Mouse (Mus musculus) MEL (cell line): ENCODE results near the gene Foxn4. TPM values are rescaled to one million over a fixed set of nuclear protein-coding genes. Genes with fewer than 3 reads are reported as not detected.

Experiments used
- DNase-seq: peaks from one replicate; pipeline ENCODE4 v3.0.0; 2011; ENCODE audit warnings: low read depth, low spot score
- H3K27ac ChIP-seq: 2 replicates; pipeline ENCODE4 v1.5.1; 2012; ENCODE audit warnings: low read depth, mild to moderate bottlenecking, control low read depth, low read length, moderate library complexity; ENCODE audit not compliant: control insufficient read depth
- H3K27me3 ChIP-seq, 2 experiments: fragments of 150-350 bp in 1 of 2; sonication (generic) in 1 of 2; 2 replicates each; pipeline ENCODE4 v1.6.1; 2012; ENCODE audit warnings: low read length in 2 of 2, mild to moderate bottlenecking in 2 of 2, improper control_type of control experiment in 1 of 2, moderate library complexity in 1 of 2; ENCODE audit not compliant: insufficient read depth in 2 of 2, control insufficient read depth in 1 of 2
- H3K36me3 ChIP-seq, 2 experiments: 2 replicates each; pipeline ENCODE4 v1.6.1; 2012 to 2014; ENCODE audit warnings: low read length in 2 of 2, improper control_type of control experiment in 1 of 2, inconsistent platforms in 1 of 2, mild to moderate bottlenecking in 1 of 2; ENCODE audit not compliant: insufficient read depth in 2 of 2, control insufficient read depth in 1 of 2
- H3K4me1 ChIP-seq, 2 experiments: fragments of 150-350 bp in 1 of 2; sonication (generic) in 1 of 2; 2 replicates each; pipeline ENCODE4 v1.6.1; 2012; ENCODE audit warnings: low read length in 2 of 2, improper control_type of control experiment in 1 of 2, mild to moderate bottlenecking in 1 of 2; ENCODE audit not compliant: insufficient read depth in 2 of 2, control insufficient read depth in 1 of 2
- H3K4me3 ChIP-seq, 2 experiments: fragments of 150-350 bp in 1 of 2; sonication (generic) in 1 of 2; 2 replicates each; pipeline ENCODE4 v1.5.1; 2012; ENCODE audit warnings: low read depth in 2 of 2, low read length in 2 of 2, mild to moderate bottlenecking in 2 of 2, moderate library complexity in 2 of 2, control low read depth in 1 of 2, improper control_type of control experiment in 1 of 2; ENCODE audit not compliant: control insufficient read depth in 1 of 2, insufficient read depth in 1 of 2
- H3K79me2 ChIP-seq: 2 replicates; pipeline ENCODE4 v1.6.1; 2012; ENCODE audit warnings: mild to moderate bottlenecking, low read length, moderate library complexity; ENCODE audit not compliant: control insufficient read depth, poor library complexity, insufficient read depth
- H3K9ac ChIP-seq: 2 replicates; pipeline ENCODE4 v1.6.1; 2012; ENCODE audit warnings: low read depth, mild to moderate bottlenecking, control low read depth, low read length, moderate library complexity; ENCODE audit not compliant: control insufficient read depth, poor library complexity, severe bottlenecking
- H3K9me3 ChIP-seq: fragments of 150-350 bp; sonication (generic); replicated peaks from 2 replicates; pipeline ENCODE4 v1.6.1; 2012; ENCODE audit warnings: mild to moderate bottlenecking, low read length, improper control_type of control experiment, moderate library complexity; ENCODE audit not compliant: insufficient read depth
- CHD1 ChIP-seq: IDR thresholded peaks from 2 replicates; pipeline ENCODE4 v1.6.1; 2012; ENCODE audit warnings: low read depth, mild to moderate bottlenecking, inconsistent platforms, low read length, improper control_type of control experiment
- CHD2 ChIP-seq: IDR thresholded peaks from 2 replicates; pipeline ENCODE4 v1.6.1; 2011; ENCODE audit warnings: low read length, improper control_type of control experiment
- CTCF ChIP-seq, 3 experiments: IDR thresholded peaks in 2 of 3; conservative IDR thresholded peaks in 1 of 3; 2 replicates each; pipeline ENCODE4 v1.5.1; 2011 to 2012; ENCODE audit warnings: low read length in 3 of 3, low read depth in 2 of 3, mild to moderate bottlenecking in 2 of 3, improper control_type of control experiment in 1 of 3, inconsistent platforms in 1 of 3, mixed read lengths in 1 of 3, moderate library complexity in 1 of 3; ENCODE audit not compliant: control insufficient read depth in 1 of 3, insufficient read depth in 1 of 3, poor library complexity in 1 of 3, severe bottlenecking in 1 of 3
- E2F4 ChIP-seq: IDR thresholded peaks from 2 replicates; pipeline ENCODE4 v1.6.1; 2011; ENCODE audit warnings: low read depth, low read length, improper control_type of control experiment, borderline replicate concordance
- ELF1 ChIP-seq: IDR thresholded peaks from 2 replicates; pipeline ENCODE4 v1.6.1; 2014; ENCODE audit warnings: low read depth, mild to moderate bottlenecking, inconsistent platforms, low read length, improper control_type of control experiment, moderate library complexity
- EP300 ChIP-seq, 2 experiments: IDR thresholded peaks; 2 replicates each; pipeline ENCODE4 v1.6.1; 2011; ENCODE audit warnings: improper control_type of control experiment in 2 of 2, low read length in 2 of 2, low read depth in 1 of 2, mild to moderate bottlenecking in 1 of 2
- ETS1 ChIP-seq: IDR thresholded peaks from 2 replicates; pipeline ENCODE4 v1.6.1; 2012; ENCODE audit warnings: low read depth, mild to moderate bottlenecking, inconsistent platforms, low read length, improper control_type of control experiment, moderate library complexity
- GABPA ChIP-seq: IDR thresholded peaks from 2 replicates; pipeline ENCODE4 v1.6.1; 2012; ENCODE audit warnings: low read depth, mild to moderate bottlenecking, inconsistent platforms, low read length, improper control_type of control experiment, moderate library complexity
- GATA1 ChIP-seq: IDR thresholded peaks from 2 replicates; pipeline ENCODE4 v1.6.1; 2011; ENCODE audit warnings: low read depth, low read length, improper control_type of control experiment
- HCFC1 ChIP-seq: IDR thresholded peaks from 2 replicates; pipeline ENCODE4 v1.6.1; 2012; ENCODE audit warnings: low read depth, mild to moderate bottlenecking, inconsistent platforms, low read length, improper control_type of control experiment, moderate library complexity
- JUND ChIP-seq: IDR thresholded peaks from 2 replicates; pipeline ENCODE4 v1.6.1; 2011; ENCODE audit warnings: low read depth, mild to moderate bottlenecking, improper control_type of control experiment, low read length
- KAT2A ChIP-seq: conservative IDR thresholded peaks from 2 replicates; pipeline ENCODE4 v1.6.1; 2012; ENCODE audit warnings: low read depth, low read length, improper control_type of control experiment, inconsistent platforms
- MAZ ChIP-seq: IDR thresholded peaks from 2 replicates; pipeline ENCODE4 v1.6.1; 2012; ENCODE audit warnings: low read depth, mild to moderate bottlenecking, inconsistent platforms, low read length, improper control_type of control experiment
- MEF2A ChIP-seq: IDR thresholded peaks from 2 replicates; pipeline ENCODE4 v1.6.1; 2014; ENCODE audit warnings: low read depth, mild to moderate bottlenecking, inconsistent platforms, low read length, improper control_type of control experiment; ENCODE audit not compliant: poor library complexity, insufficient replicate concordance, severe bottlenecking; ENCODE audit errors: extremely low read depth
- MXI1 ChIP-seq: IDR thresholded peaks from 2 replicates; pipeline ENCODE4 v1.6.1; 2011; ENCODE audit warnings: mild to moderate bottlenecking, low read depth, low read length, improper control_type of control experiment
- MYB ChIP-seq: IDR thresholded peaks from 2 replicates; pipeline ENCODE4 v1.6.1; 2011; ENCODE audit warnings: mild to moderate bottlenecking, low read depth, low read length, improper control_type of control experiment
- MYC ChIP-seq: IDR thresholded peaks from 2 replicates; pipeline ENCODE4 v1.6.1; 2011; ENCODE audit warnings: low read depth, mild to moderate bottlenecking, low read length, improper control_type of control experiment, moderate library complexity
- NRF1 ChIP-seq: IDR thresholded peaks from 2 replicates; pipeline ENCODE4 v1.6.1; 2014; ENCODE audit warnings: low read depth, mild to moderate bottlenecking, inconsistent platforms, low read length, improper control_type of control experiment, moderate library complexity; ENCODE audit not compliant: poor library complexity, insufficient read depth, severe bottlenecking
- POLR2A ChIP-seq, 2 experiments: IDR thresholded peaks; 2 replicates each; pipeline ENCODE4 v1.6.1; 2011 to 2012; ENCODE audit warnings: low read length in 2 of 2, mild to moderate bottlenecking in 2 of 2, control low read depth in 1 of 2, improper control_type of control experiment in 1 of 2, low read depth in 1 of 2, moderate library complexity in 1 of 2; ENCODE audit not compliant: control insufficient read depth in 1 of 2, insufficient read depth in 1 of 2, poor library complexity in 1 of 2
- POLR2AphosphoS2 ChIP-seq: IDR thresholded peaks from 2 replicates; pipeline ENCODE4 v1.6.1; 2011; ENCODE audit warnings: low read length, improper control_type of control experiment
- POLR2AphosphoS5 ChIP-seq: IDR thresholded peaks from 2 replicates; pipeline ENCODE4 v1.6.1; 2012; ENCODE audit warnings: low read depth, borderline replicate concordance, mild to moderate bottlenecking, inconsistent platforms, low read length, moderate library complexity, mixed read lengths
- RAD21 ChIP-seq: IDR thresholded peaks from 2 replicates; pipeline ENCODE4 v1.6.1; 2011; ENCODE audit warnings: mild to moderate bottlenecking, low read depth, low read length, improper control_type of control experiment
- RCOR1 ChIP-seq: IDR thresholded peaks from 2 replicates; pipeline ENCODE4 v1.6.1; 2012; ENCODE audit warnings: low read depth, mild to moderate bottlenecking, inconsistent platforms, low read length, improper control_type of control experiment
- SIN3A ChIP-seq: IDR thresholded peaks from 2 replicates; pipeline ENCODE4 v1.6.1; 2012; ENCODE audit warnings: low read length, improper control_type of control experiment, inconsistent platforms
- SMC3 ChIP-seq: IDR thresholded peaks from 2 replicates; pipeline ENCODE4 v1.6.1; 2011; ENCODE audit warnings: low read depth, low read length, improper control_type of control experiment
- TAL1 ChIP-seq: IDR thresholded peaks from 2 replicates; pipeline ENCODE4 v1.6.1; 2012; ENCODE audit warnings: mild to moderate bottlenecking, inconsistent platforms, low read length, moderate library complexity, mixed read lengths
- TCF12 ChIP-seq: IDR thresholded peaks from 2 replicates; pipeline ENCODE4 v1.6.1; 2014; ENCODE audit warnings: low read depth, mild to moderate bottlenecking, inconsistent platforms, low read length, improper control_type of control experiment, moderate library complexity
- USF1 ChIP-seq: IDR thresholded peaks from 2 replicates; pipeline ENCODE4 v1.6.1; 2014; ENCODE audit warnings: low read depth, mild to moderate bottlenecking, inconsistent platforms, low read length, improper control_type of control experiment, moderate library complexity
- ZC3H11A ChIP-seq: IDR thresholded peaks from 2 replicates; pipeline ENCODE4 v1.6.1; 2012; ENCODE audit warnings: low read depth, mild to moderate bottlenecking, inconsistent platforms, low read length, improper control_type of control experiment
- ZMIZ1 ChIP-seq: IDR thresholded peaks from 2 replicates; pipeline ENCODE4 v1.6.1; 2012; ENCODE audit warnings: low read depth, mild to moderate bottlenecking, inconsistent platforms, low read length, improper control_type of control experiment, moderate library complexity
- ZNF384 ChIP-seq: IDR thresholded peaks from 2 replicates; pipeline ENCODE4 v1.6.1; 2012; ENCODE audit warnings: low read depth, mild to moderate bottlenecking, inconsistent platforms, low read length, improper control_type of control experiment
- polyA plus RNA-seq, 2 experiments: library from polyadenylated mRNA; stranded (reverse) in 1 of 2; unstranded in 1 of 2; fragments of >175 nt in 1 of 2; fragments of >200 nt in 1 of 2; gene quantifications; 2 replicates each; pipeline versions ENCODE4 v1.2.1 to v1.2.4; 2012; ENCODE audit warnings: low replicate concordance in 2 of 2, low read depth in 1 of 2; ENCODE audit not compliant: insufficient read length in 2 of 2, insufficient read depth in 1 of 2, missing spikeins in 1 of 2
- total RNA-seq: library from RNA; depleted of rRNA; stranded (reverse); fragments of 300-350 nt; gene quantifications from 2 replicates; pipeline ENCODE4 v1.2.3, GENCODE M21; 2012

Foxn4 gene
- total and polyA plus RNA-seq, 3 experiments: 0.07 TPM; not detected in 2

DNA sequence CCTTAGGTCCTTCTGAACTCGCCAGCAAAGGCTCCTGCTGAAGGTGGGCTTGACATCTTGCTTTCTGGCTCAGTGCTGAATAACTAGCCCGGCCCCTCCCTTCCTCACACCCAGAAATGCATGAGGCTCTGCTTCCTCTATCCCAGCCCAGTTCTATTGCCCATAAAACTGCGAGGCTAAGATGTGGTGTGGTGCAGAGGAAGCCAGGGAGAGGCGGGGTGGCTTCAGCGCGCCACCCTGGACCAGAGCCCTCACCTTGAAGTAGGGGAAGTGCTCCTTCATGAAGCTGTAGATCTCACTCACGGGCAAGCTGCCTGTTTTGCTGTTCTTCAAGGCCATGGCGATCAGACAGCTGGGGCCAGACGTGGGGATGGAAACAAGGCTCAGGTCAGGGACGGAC is 14.1 kb downstream of the Foxn4 start:
- no peak for DNase-seq
- H3K4me3 ChIP-seq: no peak overlapping the region
- H3K9me3 ChIP-seq: no peaks in the 10 kb centered on the region
- no peak overlapping the region for H3K9ac ChIP-seq
- no peaks in the 10 kb centered on the region; a peak in 1 of 4 replicates for H3K4me1 ChIP-seq
- H3K79me2 ChIP-seq: no peaks in the 10 kb centered on the region
- no peaks in the 10 kb centered on the region; a peak in 1 of 4 replicates for H3K36me3 ChIP-seq
- TF ChIP-seq ZNF384 (no peak), TCF12 (no peak), ZC3H11A (no peak), JUND (no peak), MAZ (no peak)
- H3K27ac ChIP-seq: no peak overlapping the region
- H3K27me3 ChIP-seq: no peaks in the 10 kb centered on the region

GRCm38 (mm10) chr5:114248174-114248589 is 25.4 kb downstream of the Foxn4 start:
- peak; percentile 85 for DNase-seq
- H3K36me3 ChIP-seq: no peaks in the 10 kb centered on the region
- H3K27ac ChIP-seq: no peak overlapping the region
- no peaks in the 10 kb centered on the region for H3K79me2 ChIP-seq
- H3K4me3 ChIP-seq: peak overlapping the region in 1 of 2 experiments; percentile 33; a peak in 2 of 4 replicates
- H3K9me3 ChIP-seq: no peaks in the 10 kb centered on the region
- no peaks in the 10 kb centered on the region for H3K27me3 ChIP-seq
- peaks cover 0 to 4% of the 10 kb centered on the region in 2 experiments; a peak in 1 of 4 replicates for H3K4me1 ChIP-seq
- H3K9ac ChIP-seq: 0 out of 2 replicates have a peak overlapping the region, but pooled peaks have one; percentile 48
- TF ChIP-seq RAD21 (peak; percentile 81), TAL1 (no peak), SIN3A (peak; percentile 7; the same call in 1 of the 2 replicates), SMC3 (peak; percentile 95), CHD1 (no peak), E2F4 (no peak), RCOR1 (no peak), HCFC1 (0 out of 2 replicates have a peak, but pooled peaks have one; percentile 22), MAZ (no peak), CHD2 (no peak), MYC (peak; percentile 57; the same call in 1 of the 2 replicates), POLR2AphosphoS2 (no peak), ZC3H11A (peak; percentile 70), EP300 (IDR thresholded peaks at IDR 0.05; ENCODE audit: low read depth in 1 of 2, low read length in 2 of 2) (no peak), NRF1 (no peak), POLR2A (IDR thresholded peaks at IDR 0.05; ENCODE audit: control insufficient read depth in 1 of 2, insufficient read depth in 1 of 2, low read depth in 1 of 2, low read length in 2 of 2, poor library complexity in 1 of 2) (0 out of 4 replicates have a peak, but pooled peaks of 1 of the 2 experiments have one; percentile 6), GABPA (no peak), ZNF384 (no peak), USF1 (no peak), POLR2AphosphoS5 (no peak), ELF1 (no peak), ZMIZ1 (no peak), CTCF (IDR thresholded peaks at IDR 0.05 in 2 of 3, conservative IDR thresholded peaks at IDR 0.05 in 1 of 3; ENCODE audit: control insufficient read depth in 1 of 3, insufficient read depth in 1 of 3, low read depth in 2 of 3, low read length in 3 of 3, poor library complexity in 1 of 3, severe bottlenecking in 1 of 3) (peak; percentile 76 to 96 (median 96)), MEF2A (no peak), GATA1 (no peak), TCF12 (no peak), KAT2A (no peak), MXI1 (no peak), ETS1 (no peak), MYB (no peak), JUND (no peak)
